Mouse (Mus musculus): ENCODE measurements around the gene Gm10392. TPM values are rescaled to one million over a fixed set of nuclear protein-coding genes. Genes with fewer than 3 reads are reported as not detected.

Gm10392 gene
- total and polyA plus RNA-seq, 2 experiments from 2014 or later = not detected

DNA sequence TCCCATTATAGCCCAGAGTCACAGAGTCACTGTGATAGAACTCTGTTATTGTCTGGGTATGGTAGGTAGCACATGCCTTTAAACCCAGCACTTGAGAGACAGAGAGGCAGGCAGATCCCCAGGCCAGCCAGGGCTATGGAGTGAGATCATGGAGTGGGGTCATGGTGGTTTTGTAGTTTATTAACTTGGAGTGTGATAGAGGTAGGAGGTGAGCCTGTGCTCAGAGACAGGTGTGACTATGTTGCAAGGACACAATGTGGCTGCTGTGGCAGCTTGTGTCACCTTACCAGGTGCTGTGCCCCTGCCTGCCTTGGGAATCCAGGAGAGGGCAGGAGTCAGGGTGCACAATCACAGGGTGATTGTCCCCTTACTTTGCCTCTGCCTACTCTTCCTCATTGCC is 23.5 kb downstream of the Gm10392 start:
- no peak overlapping the region for H3K4me3 ChIP-seq (ENCODE audit: low read depth, low read length)

DNA sequence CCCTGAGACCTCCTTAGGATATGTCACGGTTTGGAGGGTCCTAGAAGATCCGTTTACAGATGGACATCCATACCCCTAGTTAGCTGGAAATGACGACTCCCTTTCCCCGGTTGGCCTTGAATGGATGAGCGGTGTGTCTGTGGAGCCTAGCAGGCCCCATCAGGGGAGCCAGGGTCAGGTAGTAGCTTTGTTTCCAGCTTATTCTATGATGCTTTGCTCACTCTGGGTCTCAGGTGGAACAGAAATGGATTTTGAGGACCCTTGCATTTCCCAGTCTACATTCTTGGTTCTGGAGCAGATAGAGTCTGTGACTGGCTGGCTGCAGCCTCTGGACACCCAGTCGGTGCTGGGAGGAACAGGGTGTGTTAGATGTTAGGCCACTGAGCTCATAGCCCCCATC is 24.2 kb downstream of the Gm10392 start:
- H3K4me2 ChIP-seq (ENCODE audit: low read depth) = peak overlapping the region; percentile 95
- peak overlapping the region; percentile 97 for H3K4me3 ChIP-seq (ENCODE audit: low read depth, low read length)
- H3K4me1 ChIP-seq (ENCODE audit: insufficient read depth) = peaks cover 15% of the 10 kb centered on the region
- H3K27ac ChIP-seq (ENCODE audit: low read depth, low read length) = 0 out of 2 replicates have a peak overlapping the region, but pooled peaks have one; percentile 96
- WGBS = 78% methylated on average over 6 of the region's 6 CpGs
- H3K9me3 ChIP-seq (ENCODE audit: low read length) = no peaks in the 10 kb centered on the region
- TF ChIP-seq CTCF (IDR thresholded peaks at IDR 0.05; ENCODE audit: low read depth) = no peak
- ATAC-seq (no peak), DNase-seq (no peak)
- peaks cover 9% of the 10 kb centered on the region for H3K36me3 ChIP-seq (ENCODE audit: insufficient read depth)
- peak overlapping the region; percentile 91; the same call in 1 of the 2 replicates for H3K9ac ChIP-seq
- H3K27me3 ChIP-seq (ENCODE audit: insufficient read depth, low read length) = no peaks in the 10 kb centered on the region

More for the DNA sequence above, 23.5 kb downstream of the Gm10392 start:
- Histone ChIP-seq H3K36me3 (ENCODE audit: insufficient read depth) (peaks cover 16% of the 10 kb centered on the region), H3K27ac (ENCODE audit: low read depth, low read length) (no peak overlapping the region), H3K4me2 (ENCODE audit: low read depth) (0 out of 2 replicates have a peak overlapping the region, but pooled peaks have one; percentile 95), H3K9ac (no peak overlapping the region), H3K9me3 (ENCODE audit: low read length) (no peaks in the 10 kb centered on the region), H3K27me3 (ENCODE audit: insufficient read depth, low read length) (no peaks in the 10 kb centered on the region), H3K4me1 (ENCODE audit: insufficient read depth) (peaks cover 11% of the 10 kb centered on the region)
- no peak for TF ChIP-seq CTCF (IDR thresholded peaks at IDR 0.05; ENCODE audit: low read depth)
- ATAC-seq = no peak
- DNase-seq = no peak

- H3K27ac ChIP-seq (ENCODE audit: low read depth, low read length) = peak overlapping the region; percentile 96
- no peak for TF ChIP-seq CTCF (IDR thresholded peaks at IDR 0.05; ENCODE audit: low read depth)
- H3K4me1 ChIP-seq (ENCODE audit: insufficient read depth) = peaks cover 15% of the 10 kb centered on the region
- peak overlapping the region; percentile 95 for H3K4me2 ChIP-seq (ENCODE audit: low read depth)
- H3K9me3 ChIP-seq (ENCODE audit: low read length) = no peaks in the 10 kb centered on the region
- H3K9ac ChIP-seq = peak overlapping the region; percentile 91
- no peaks in the 10 kb centered on the region for H3K27me3 ChIP-seq (ENCODE audit: insufficient read depth, low read length)
- ATAC-seq = no peak
- 28% methylated on average over 4 of the region's 4 CpGs for WGBS
- DNase-seq = no peak
- H3K4me3 ChIP-seq (ENCODE audit: low read depth, low read length) = peak overlapping the region; percentile 97
- peaks cover 6% of the 10 kb centered on the region; the same call in 1 of the 2 replicates for H3K36me3 ChIP-seq (ENCODE audit: insufficient read depth)
Observed at GRCm38 (mm10) chr11:77494344-77494676, 24.7 kb downstream of the Gm10392 start.

- Histone ChIP-seq H3K9ac (peak within 1 kb of the TSS; percentile 91), H3K36me3 (ENCODE audit: insufficient read depth) (no peaks in the 10 kb centered on the region; the same call in 1 of the 2 replicates), H3K4me1 (ENCODE audit: insufficient read depth) (peaks cover 15% of the 10 kb centered on the region), H3K4me3 (ENCODE audit: low read depth, low read length) (peak within 1 kb of the TSS; percentile 97), H3K27ac (ENCODE audit: low read depth, low read length) (peak within 1 kb of the TSS; percentile 96), H3K4me2 (ENCODE audit: low read depth) (peak within 1 kb of the TSS; percentile 95), H3K27me3 (ENCODE audit: insufficient read depth, low read length) (no peaks in the 10 kb centered on the region), H3K9me3 (ENCODE audit: low read length) (no peaks in the 10 kb centered on the region)
- 3% methylated on average over 36 of the region's 74 CpGs for WGBS
- ATAC-seq (peak; percentile 1; the same call in 1 of the 2 replicates), DNase-seq (peak; percentile 67)
- TF ChIP-seq CTCF (IDR thresholded peaks at IDR 0.05; ENCODE audit: low read depth) = peak; percentile 26; the same call in 1 of the 2 replicates
Observed at GRCm38 (mm10) chr11:77493512-77494343, 25.3 kb downstream of the Gm10392 start, which contains the start of gene Git1. Gene Git1 (plus strand): TSS chr11:77493562.

GRCm38 (mm10) chr11:77492911-77493332 is 26.1 kb downstream of the Gm10392 start:
- peaks cover 22% of the 10 kb centered on the region for H3K4me1 ChIP-seq (ENCODE audit: insufficient read depth)
- under 1% methylated on average over 23 of the region's 32 CpGs for WGBS

GRCm38 (mm10) chr11:77492311-77492871 is 26.6 kb downstream of the Gm10392 start:
- H3K4me1 ChIP-seq (ENCODE audit: insufficient read depth) = peaks cover 27% of the 10 kb centered on the region
- peak; percentile 51 for DNase-seq
- WGBS = 5% methylated on average over 18 of the region's 18 CpGs
- no peaks in the 10 kb centered on the region for H3K27me3 ChIP-seq (ENCODE audit: insufficient read depth, low read length)
- H3K4me2 ChIP-seq (ENCODE audit: low read depth) = peak overlapping the region; percentile 95
- H3K36me3 ChIP-seq (ENCODE audit: insufficient read depth) = no peaks in the 10 kb centered on the region
- H3K4me3 ChIP-seq (ENCODE audit: low read depth, low read length) = peak overlapping the region; percentile 97
- peak overlapping the region; percentile 91 for H3K9ac ChIP-seq
- no peaks in the 10 kb centered on the region for H3K9me3 ChIP-seq (ENCODE audit: low read length)
- no peak for ATAC-seq
- peak overlapping the region; percentile 96 for H3K27ac ChIP-seq (ENCODE audit: low read depth, low read length)
- no peak for TF ChIP-seq CTCF (IDR thresholded peaks at IDR 0.05; ENCODE audit: low read depth)

More at GRCm38 (mm10) chr11:77492911-77493332, 26.1 kb downstream of the Gm10392 start:
- no peaks in the 10 kb centered on the region for H3K9me3 ChIP-seq (ENCODE audit: low read length)
- peak overlapping the region; percentile 91 for H3K9ac ChIP-seq
- peak overlapping the region; percentile 97 for H3K4me3 ChIP-seq (ENCODE audit: low read depth, low read length)
- TF ChIP-seq CTCF (IDR thresholded peaks at IDR 0.05; ENCODE audit: low read depth) = peak; percentile 45
- peak overlapping the region; percentile 95 for H3K4me2 ChIP-seq (ENCODE audit: low read depth)
- no peaks in the 10 kb centered on the region for H3K27me3 ChIP-seq (ENCODE audit: insufficient read depth, low read length)
- ATAC-seq = peak; percentile 67
- no peaks in the 10 kb centered on the region for H3K36me3 ChIP-seq (ENCODE audit: insufficient read depth)
- peak; percentile 94 for DNase-seq
- H3K27ac ChIP-seq (ENCODE audit: low read depth, low read length) = peak overlapping the region; percentile 96
